Mouse (Mus musculus) ovary, adult 18-20 months (tissue): ENCODE data around the gene Clstn1.

Experiments
- DNase-seq: peaks from one replicate; pipeline ENCODE4 v3.0.0; 2022; ENCODE audit warnings: low spot score, mixed read lengths

Gene Clstn1

DNA sequence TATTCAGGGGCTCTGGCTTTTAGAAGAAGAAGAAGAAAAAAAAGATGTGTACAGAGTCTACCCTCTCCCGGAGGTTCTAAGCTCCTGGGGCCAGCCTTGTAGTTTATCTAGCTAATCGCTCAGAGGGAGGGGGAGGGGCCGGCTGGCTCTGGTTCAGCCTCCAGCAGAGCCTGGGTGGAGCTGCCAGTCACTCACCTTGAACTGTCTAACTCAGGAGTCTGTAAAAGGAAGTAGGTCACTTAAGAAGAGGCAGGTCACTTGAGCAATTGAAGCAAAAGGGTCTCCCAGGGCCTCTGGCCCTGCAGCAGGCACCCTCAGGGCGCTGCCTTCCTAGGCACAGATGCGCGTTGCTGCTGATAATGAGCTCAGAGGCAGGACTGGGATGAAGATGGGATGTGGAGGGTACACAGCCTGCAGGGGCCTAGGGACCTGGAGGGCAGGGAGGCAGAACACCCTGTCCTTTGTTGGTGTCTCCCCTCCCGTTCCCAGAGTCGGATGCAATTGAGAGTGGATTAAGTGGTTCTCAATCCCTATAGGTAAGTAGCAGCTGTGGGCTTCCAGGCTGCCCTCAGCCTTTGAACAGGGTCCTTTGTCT, 18.7 kb upstream of the Clstn1 start:
- DNase-seq: no peak

DNA sequence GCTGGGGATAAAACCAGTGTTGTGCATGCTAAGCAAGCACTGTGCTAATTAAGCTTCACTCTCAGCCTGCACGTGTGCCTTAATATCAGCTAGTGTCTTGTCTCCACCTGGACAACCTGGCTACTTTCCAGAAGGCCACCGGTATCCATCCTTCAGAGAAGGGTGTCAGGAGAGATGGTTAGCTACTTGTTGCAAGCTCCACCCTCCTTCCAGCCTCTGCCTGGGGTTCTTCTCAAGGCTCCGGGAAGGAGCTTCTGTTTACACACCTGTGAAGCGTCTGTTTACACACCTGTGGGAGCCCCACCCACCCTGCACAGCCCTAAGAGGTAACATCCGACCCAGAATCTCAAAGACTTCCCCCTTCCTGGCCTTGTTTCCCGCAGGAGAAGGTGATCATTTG, 17.6 kb upstream of the Clstn1 start:
- DNase-seq: no peak

DNA sequence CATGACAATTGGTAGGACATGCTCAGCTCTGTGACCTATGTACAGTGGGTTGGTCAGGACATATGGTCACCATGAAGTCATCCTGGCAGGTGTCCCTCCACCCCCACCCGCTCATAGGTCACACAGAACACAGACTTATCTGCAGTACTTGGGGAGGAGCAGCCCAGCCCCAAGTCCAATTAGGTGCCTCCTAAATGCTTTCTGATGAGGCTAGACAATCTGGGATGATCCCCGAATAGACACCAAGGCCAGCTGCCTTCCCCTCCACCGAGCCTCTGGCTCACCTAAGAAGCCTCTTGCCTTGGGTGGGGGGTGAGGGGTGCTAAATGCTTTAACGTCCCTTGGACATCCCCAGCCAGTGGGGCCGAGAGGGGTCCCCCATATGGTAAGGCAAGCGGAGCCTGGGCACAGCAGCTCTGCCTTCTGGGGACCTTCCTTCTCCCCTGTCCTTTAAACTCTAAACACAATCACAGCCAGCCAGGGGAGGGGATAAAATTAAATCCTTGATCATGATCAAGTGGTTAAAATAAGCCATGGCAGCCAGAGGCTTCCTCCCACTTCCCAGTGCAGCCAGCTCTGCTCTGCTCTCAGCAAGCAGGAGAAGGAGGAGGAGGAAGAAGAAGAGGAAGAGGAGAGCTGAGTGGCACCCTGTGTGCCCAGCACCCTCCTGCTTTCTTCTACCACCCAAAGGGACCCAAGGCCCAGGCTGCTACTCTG, 16.3 kb upstream of the Clstn1 start:
- no peak for DNase-seq

DNA sequence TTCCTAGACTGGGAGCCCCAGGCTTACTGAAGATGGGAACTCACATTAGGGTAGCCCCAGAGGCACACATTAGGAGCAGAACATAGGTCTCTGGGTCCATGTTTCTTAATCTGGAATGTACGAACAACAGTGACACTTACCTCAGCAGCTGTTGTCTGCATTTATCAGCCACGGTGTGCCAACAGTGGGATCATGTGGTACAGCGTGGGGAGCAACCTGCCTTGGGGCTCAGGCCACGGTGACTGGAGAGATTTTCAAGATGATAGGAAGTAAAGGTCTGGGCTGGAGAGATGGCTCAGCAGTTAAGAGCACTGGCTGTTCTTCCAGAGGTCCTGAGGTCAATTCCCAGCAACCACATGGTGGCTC, 15.8 kb upstream of the Clstn1 start:
- DNase-seq: no peak

DNA sequence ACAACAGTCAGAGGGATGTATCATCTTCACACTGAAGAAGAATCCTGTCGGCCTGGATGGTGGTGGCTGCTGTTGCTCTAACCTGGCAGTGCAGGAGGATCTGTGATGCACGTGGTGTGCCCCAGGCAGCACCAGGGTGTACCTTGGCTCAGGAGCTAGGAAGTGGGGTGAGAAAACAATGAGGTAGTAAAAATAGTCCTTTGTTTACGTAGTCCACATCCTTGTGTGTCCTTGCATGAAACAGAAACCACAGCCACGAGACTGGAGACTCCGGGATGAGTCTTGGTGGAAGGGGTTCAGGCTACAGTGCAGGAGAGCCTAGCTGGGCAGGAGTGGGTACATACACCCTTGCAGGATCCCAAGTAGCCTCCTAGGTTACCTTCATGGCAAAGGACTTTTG, 15.1 kb upstream of the Clstn1 start:
- no peak for DNase-seq

DNA sequence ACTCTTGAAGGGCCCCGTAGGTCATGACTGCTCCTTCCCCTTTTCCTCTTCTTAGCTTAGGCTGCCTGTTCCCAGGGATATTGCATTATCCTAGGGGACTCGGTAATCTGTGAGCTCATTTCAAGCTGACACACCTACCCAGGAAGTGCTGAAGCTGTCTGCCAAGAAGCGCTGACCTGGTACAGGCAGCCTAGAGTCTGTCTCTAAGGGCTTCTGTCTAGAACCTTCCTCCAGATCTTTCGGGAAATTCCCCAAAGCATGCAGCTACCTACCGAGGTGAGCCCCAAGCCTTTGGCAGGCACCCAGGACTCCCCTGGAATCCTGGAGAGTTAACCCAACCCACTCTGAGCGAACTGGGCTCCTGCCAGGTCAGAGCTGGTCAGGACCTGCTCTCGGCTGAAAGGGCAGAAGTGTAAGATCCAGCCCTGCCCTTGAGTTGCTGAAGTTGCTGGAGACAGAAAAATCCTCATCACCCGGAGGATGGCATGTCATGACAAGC, 14.6 kb upstream of the Clstn1 start:
- DNase-seq: no peak

DNA sequence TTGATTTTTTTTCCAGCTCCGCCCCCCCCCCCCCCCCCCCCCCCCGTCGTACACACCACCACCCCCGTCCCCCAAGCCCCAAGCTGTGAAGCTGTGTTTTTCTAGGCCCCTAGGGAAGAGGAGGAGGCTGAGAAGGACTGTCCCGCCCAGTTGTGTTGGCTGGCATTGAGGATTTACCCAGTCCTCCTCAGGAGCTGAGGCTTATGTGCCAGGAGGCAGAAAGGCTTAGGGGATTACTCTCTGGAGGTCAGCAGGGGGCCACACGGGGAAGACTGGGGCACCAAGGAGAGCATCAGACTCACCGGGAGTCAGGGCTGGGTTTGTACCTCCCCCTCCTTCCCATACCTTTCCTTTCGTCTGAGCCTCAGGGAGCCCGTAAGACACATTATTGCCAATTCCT, 13.8 kb upstream of the Clstn1 start:
- no peak for DNase-seq

DNA sequence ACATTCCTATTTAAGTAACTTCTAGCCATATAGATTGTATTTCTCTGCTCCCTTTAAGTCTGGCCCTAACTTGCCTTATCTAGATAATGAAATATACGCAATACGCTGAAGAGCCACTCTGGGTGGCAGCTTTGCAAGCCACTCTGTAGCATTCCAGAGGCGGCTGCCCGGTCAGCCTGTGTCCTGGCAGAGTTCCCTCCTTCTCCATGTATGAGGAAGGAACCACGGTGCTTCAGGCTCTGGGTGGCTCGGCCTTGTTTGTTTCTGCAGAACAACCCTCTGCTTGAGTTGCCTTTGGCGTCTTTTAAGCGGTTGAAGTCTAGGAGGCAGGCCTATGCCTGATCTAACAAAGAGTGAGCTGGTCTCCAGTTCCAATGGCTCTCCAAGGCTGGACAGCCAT, 13.4 kb upstream of the Clstn1 start:
- DNase-seq: no peak

DNA sequence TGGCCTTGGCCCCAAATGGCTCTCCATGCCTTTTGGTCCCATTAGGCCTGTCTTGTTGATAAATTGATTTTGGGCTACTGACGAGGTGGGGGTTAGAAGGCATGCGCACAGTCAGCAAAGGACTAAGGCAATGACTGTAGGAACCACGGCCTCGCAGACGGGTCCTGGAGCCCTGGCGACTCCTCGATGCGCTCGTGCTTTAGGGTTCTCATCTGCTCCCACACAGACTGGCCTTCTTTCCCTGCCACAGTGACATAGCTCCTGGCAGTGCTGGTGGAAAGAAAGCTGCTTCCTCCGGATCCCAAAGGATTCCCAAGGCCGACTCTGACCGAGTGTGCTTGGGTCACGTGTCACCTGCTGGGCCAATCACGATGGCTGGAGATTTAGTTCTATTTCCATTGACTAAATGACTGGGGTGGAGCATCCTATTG, 11.9 kb upstream of the Clstn1 start:
- DNase-seq: no peak

DNA sequence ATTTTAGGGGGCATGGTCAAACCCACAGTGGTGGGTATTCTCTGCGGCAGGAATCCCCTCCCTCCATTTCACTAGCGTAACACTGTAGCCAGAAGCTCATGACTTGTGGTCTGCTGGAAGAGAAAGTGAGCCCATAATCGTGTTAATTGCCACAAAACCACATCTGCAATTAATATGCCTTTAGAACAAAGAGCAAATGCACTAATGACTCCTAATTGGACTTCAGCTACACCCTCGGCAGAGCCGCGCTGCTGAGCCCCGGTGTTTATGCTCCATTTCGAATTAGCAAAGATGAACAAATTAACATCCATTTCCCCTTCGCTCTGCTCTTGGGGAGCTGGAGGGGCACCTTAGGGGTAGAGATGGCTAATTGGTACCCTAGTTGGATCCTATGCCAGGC, 10.2 kb upstream of the Clstn1 start:
- no peak for DNase-seq

DNA sequence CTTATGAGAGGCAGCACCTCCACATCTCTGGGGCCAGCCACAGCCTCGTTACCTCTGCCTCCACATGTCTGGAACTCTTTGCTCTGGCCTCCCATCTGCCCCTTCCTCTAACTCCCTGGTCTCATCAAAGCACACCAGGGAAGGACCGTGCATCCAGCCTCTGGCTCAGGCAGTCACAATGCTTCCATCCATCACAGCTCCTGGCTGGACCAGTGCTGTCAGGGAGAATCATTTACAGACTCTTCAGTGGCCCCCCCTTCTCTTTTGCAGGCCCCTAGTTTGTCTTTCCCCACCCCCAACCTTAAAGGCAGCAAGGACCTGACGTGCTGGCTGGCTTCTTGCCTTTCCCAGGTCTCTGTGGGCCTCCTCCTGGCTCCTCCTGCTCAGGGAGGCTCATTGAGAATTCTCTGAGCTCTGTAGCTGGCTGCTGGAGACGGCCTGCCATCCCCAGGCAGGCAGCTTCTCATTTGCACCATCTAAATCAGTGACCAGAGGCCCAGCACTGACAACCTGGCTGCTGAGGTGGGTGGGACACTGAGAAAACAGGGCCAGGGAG, 9.2 kb upstream of the Clstn1 start:
- DNase-seq: no peak

DNA sequence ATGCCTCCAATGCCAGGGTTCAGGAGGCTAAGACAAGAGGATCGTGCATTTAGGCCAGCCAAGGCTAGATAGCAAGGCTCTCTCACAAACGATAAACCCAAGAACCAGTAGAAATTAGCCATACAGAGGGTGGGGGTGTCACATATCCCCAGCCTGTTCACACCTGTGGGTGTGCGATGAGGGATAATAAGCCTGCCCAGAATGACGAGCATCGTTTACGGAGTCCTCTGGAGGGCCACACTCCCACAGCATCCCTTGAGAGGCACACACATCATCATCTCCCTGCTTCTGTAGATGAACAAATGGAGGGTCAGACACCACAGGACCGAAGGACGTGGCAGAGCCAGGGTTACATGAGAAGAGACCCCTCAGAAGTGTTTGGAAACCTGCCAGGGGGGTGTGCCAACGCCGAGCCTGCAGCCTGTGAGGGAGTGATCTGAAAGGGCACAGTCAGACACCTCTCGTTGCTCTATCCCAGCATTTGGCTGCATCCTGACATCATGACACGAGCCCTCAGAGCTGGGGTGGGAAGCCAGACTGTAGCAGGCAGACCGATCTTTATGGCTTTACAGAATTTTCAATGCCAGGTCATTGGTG, 8.1 kb upstream of the Clstn1 start:
- no peak for DNase-seq

DNA sequence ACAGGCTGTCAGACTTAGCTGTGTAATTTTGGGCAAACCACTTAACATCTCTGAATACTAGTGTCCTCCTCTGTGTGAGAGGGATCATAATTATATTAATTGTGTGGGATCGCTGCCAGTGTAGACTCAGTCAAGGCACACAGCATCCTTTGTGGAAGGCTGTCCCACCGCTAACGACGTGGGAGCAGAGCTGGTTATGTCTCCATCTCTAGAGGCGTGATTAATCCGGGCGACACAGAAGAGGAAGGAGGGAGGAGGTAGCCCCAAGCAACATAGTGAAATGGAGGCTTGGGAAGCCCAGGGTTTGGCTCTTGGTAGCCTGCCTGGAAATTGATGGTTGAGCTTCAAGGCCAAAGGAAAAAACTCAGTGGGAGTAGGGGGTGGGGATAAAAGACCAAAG, 7.4 kb upstream of the Clstn1 start:
- no peak for DNase-seq

DNA sequence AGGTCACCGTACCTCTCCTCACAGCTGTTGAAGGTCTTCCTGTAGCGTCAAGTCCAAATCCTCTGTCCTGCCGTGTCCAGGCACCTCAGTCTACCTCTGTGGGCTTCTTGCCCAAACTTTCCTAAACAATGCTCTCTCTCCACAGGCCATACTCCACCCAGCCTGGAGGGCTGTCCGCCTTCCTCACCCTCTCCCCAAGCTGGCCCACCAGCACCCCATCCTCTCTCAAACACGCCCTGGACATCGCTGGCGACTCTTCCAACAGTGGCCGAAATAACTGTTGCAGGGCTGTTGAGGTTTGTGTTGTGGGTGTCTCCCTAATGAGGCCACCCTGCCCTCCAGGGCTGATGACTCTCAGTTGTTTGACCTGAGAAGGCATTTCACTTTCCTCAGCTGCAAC, 1.0 kb upstream of the Clstn1 start:
- no peak for DNase-seq

DNA sequence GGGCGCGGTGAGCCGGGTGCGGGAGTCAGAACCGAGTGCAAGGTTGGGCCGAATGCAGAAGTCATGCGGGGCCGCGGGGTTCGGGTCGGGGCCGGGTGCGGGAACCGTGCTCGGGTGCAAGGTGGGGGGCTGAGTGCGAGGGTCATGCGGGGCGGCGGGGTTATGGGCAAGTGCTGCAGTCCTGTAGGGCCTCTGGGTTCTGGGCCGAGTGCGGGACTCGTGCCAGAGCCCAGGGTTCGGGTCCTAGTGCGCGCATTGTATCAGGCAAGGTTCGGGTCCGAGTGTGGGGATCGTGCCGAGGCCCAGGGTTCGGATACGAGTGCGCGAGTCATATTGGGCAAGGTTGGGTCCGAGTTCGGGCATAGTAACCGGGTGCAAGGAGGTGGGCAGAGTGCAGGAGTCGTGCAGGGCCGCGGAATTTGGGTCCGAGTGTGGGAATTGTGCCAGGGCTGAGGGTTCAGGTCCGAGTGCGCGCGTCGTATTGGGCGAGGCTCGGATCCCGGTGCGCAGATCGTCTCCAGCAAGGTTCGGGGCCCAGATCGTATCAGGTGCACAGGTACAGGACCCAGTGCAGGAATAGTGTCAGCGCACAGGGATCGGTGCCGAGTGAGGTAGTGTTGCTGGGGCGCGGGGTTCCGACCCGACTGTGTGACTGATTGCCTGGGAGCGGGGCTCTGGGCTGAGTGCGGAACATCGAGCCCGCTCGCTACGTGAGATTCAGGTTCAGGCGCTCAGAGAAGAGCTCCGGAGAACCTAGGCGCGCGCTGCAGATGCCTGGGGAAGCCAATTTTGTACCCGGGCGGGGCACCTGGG, 721 bp downstream of the Clstn1 start:
- DNase-seq: no peak

DNA sequence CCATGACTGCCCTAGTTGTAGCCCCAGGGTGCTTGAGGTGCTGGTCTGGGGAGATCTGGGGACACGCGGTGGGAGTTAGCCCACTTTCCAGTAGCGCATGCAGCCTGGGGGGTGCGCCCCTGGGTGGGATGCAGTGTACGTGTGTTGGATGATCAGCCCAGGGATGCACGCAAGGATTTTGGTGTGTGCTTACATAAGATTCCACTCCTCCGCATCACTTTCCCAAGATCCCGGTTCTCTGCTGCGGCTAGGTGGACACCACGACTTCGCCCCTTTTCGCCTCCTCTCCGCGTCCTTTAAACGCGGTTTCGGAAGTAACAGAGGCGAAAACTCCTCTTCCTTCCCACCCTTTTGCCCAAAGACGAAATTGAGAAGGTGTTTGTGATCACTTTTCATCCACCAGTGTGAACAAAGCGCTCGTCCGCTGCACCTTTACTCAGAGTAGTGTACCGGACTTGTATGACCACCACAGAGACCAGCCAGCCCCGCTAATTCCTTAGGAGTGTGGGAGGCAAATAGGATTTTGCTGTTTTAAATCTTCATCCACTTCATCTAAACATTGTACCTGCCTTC, 1.4 kb downstream of the Clstn1 start:
- no peak for DNase-seq

DNA sequence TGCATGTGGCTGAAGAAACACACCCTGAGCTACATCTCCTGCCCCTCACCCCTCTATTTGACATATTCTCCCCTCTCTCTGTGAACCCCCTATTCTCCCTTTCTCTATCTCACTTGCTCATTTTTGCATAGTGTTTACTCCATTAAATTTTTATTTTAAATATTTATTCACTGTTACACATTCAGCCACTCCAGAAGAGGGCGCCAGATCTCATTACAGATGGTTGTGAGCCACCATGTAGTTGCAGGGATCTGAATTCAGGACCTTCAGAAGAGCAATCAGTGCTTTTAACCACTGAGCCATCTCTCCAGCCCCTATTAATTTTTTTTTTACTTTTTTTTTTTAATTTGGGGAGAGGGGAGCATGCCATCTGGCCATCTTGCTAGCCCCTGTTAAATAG, 3.9 kb downstream of the Clstn1 start:
- DNase-seq: no peak

DNA sequence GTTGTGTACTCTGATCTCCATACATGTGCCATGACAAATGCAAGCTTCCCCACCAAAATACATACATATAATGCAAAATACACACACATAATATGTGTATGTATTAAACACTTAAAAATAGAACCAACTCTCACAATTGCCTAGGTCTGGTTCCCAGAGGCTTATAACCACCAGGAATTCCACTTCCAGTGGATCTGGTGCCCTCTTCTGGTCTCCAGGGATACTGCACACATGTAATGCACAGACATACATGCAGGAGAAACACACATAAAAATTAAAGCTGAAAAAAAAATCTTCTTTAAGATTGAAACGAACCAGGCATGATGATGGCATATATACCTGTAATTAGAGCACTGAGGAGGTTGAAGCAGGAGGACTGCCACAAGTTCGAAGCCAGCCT, 5.2 kb downstream of the Clstn1 start:
- DNase-seq: no peak

DNA sequence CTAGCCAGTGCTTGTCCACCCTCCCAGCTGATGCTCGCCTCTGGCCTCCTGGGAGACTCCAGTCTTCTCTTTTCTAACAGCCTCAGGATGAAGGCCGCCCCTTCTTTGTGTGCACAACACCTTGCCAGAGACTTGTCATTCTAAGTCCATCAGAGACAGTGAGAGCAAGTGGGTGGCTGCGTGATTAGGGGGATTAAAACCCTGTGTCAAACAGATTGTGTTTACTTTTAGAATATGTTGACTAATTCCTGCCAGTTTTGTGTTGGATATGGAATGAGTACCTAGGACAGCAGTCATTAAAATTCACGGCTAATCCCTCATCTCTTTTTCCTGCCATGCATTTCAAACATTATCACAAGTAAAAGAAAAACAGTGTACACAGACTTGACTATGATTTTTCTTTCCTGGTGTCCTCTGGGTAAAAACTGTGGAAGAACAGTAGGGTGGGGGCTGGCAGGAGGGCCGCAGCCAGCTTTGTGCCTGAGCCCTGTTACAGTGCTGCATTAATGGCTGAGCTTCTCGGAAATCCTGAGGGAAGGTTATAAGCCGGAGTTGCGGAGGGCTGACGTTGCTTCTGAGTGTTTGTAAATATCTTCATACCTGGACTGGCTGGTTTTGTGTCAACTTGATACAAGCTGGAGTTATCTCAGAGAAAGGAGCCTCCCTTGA, 8.8 kb downstream of the Clstn1 start:
- DNase-seq: no peak

DNA sequence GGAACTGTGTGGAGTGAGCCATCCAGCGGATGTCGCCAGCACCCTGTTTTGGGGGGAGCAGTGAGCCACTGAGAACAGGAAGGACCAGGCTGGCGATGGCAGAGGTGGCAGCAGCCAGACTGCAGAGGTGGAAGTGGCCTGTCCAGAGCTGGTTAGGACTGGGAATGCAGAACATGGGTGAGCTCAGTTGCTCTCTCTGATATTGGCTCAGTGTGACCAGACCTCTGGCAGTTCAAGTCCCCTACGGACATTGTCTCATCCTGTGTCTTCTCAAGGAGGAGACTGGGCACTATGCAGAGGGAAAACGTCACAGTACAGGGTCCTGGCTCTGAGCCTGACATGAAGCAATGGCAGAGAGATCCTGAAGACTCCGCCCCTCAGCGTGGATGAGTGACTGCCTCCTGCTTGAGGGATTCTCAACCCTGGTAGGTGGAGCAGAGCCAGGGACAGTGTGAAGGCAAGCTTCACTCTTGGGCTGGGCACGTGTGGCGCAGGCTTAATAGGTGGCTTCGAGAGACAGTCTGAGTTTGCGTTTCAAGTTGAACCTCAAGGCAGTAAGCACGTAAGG, 11.5 kb downstream of the Clstn1 start:
- DNase-seq: no peak

DNA sequence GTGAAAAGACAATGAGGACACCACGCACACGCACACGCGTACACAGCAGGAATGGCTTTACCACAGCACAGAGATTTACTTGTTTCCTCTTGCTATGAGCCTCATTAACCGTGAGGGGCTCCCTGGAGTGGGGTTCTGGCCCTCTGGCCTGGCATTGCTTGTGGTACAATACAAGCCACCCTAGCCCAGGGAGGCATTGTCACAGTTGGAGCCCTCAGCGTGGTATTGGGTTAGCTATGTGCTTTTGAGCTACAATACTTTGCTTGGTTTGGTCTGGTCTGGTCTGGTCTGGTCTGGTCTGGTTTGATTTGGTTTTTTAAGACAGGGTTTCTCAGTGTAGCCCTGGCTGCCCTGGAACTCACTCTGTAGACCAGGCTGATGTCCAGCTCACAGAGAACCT, 13.3 kb downstream of the Clstn1 start:
- DNase-seq: no peak
